Mouse (Mus musculus): ENCODE measurements at regions not wholly inside any gene's neighbourhood (a gene's known extent, or its start where the extent isn't known, plus 50 kb on each side); places are given as distances from the start of the nearest gene placed in this dataset.

GRCm38 (mm10) chr13:69867296-69868065 is 65.3 kb downstream of the Med10 start:
- DNase-seq: peak; percentile 66

DNA sequence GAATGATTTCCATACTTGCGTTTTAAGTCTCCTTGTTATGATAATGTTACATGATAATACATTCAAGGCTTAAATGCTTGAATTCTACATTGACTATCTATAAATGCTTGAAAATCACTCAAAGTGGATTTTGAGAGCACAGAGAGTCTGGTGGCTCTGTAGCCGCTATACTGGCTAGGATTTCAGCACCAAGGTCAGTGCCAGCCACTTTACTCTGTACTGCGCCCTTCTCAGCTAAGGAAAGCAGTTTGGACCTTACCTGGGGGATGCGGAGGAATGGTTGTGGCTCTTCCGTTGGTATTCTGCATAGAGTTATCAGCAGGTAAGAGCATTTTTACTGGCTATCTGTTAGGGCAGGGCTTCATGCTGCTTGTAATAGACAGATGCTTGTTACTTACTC is 94.3 kb downstream of the Med10 start:
- peak; percentile 6 for DNase-seq

- no peak for DNase-seq
Measured at GRCm38 (mm10) chr13:69901139-69901538, 98.9 kb downstream of the Med10 start.

DNA sequence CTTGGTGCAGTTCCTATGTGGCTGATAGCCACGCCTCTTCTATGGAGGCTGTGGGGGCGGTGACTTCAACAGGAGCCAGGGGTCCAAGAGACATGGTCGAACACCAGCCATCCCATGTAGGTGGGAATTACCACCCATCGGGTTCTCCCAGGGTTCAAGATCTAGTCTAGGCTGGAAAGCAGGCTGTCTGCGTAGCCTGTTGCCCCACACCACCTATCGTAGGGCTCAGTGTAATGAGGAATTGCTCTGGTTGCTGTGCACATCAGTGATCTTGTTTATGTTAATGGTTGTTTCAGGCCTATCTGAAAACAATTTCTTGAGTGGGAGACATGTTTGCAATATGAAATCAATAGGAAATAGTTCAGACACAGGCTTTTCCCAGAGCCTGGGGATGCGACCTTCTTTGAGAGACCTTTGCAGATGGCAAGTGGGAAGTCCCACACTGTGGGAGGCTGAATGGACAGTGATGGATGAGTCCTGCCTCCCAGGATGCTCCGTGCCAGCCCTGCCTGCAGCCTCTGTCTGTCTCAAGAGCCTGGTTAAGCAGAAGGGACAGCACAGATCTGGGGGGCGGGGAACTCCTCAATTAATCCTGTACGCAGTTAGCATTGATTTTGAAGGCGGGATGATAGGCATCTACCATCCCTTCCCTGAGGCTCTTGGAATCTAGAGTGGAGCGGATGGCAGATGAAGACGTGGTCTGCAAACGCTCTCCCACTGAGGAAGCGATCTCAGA is 104.8 kb downstream of the Med10 start:
- DNase-seq: peak; percentile 53

GRCm38 (mm10) chr13:69915796-69916195 is 113.6 kb downstream of the Med10 start:
- DNase-seq: no peak

GRCm38 (mm10) chr13:69932695-69933550 is 130.7 kb downstream of the Med10 start:
- peak; percentile 52 for DNase-seq

DNA sequence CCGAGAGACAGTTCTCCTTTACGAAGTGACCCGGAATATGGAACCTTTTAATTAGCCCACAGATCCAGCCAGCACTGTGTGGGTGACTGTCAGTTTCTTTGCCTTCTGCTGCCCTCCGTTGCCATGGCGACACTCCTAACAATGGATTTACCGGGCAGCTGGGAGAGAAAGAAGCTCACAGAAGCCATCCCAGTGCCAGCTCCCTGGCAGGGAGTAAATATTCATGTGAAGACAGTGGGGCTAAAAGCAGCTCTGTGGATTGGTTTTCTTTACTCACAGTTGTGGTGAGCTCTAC is 131.3 kb downstream of the Med10 start:
- DNase-seq: peak; percentile 64

DNA sequence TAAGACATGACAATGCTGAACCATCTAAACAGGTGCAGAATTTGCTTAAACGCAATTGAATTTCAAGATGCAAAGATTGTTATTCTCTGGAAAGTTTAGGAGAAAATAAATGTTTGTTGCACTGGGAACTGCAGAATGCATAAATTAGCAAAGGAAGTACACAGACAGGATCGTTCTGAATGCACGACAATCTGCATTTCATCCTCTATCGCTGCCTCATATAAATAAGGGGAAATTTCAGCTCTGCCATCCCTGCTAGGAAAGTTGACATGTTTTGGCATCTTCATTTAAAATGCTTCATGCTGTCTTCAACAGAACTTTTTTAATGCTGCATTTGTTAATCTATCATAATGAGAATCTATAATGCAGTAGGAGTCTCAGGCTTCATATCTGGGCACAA is 137.6 kb downstream of the Med10 start:
- peak; percentile 1 for DNase-seq

GRCm38 (mm10) chr13:69944651-69945050 is 142.5 kb downstream of the Med10 start:
- peak; percentile 7 for DNase-seq

- DNase-seq: peak; percentile 96
Measured at GRCm38 (mm10) chr13:69946615-69947014, 144.4 kb downstream of the Med10 start.

DNA sequence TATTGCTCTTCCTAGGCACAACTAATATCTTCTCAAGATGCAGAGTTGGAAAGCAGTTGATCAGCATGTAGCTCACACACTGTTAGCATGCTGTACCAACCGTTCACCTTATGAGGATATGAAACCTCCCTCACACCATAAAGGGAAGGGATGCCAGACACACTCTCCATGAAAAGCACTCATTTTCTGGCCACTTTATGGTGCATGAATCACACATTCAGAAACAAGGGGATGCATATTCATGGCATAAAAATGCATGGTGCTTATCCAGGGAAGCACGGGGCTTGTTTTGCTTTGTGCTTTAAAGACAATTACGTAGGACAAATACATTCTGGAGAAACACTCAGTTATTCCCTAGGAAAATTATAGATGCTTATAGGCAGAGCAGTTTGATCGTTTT is 149.9 kb downstream of the Med10 start:
- DNase-seq: peak; percentile 24

- DNase-seq: peak; percentile 74
Measured at GRCm38 (mm10) chr13:69954171-69954570, 152.0 kb downstream of the Med10 start.

DNA sequence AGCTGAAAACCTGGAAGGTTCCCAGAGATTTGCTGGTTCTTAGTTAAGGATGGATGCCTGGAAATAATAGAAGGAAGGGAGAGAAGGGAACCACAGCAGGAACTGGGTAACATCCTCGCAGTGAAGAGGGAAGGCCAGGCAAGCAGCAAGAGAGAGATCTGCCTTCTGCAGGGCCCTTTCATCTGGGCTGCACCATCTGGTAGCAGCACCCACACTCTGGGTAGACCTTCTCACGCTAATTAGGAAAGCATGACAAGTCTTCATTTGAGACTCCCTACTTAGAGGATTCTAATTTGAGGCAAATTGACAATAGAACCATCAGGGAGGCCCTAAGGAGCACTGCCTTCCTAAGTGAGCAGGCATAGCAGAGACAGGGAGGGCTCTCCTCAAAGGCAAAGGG is 153.3 kb downstream of the Med10 start:
- peak; percentile 23 for DNase-seq

DNA sequence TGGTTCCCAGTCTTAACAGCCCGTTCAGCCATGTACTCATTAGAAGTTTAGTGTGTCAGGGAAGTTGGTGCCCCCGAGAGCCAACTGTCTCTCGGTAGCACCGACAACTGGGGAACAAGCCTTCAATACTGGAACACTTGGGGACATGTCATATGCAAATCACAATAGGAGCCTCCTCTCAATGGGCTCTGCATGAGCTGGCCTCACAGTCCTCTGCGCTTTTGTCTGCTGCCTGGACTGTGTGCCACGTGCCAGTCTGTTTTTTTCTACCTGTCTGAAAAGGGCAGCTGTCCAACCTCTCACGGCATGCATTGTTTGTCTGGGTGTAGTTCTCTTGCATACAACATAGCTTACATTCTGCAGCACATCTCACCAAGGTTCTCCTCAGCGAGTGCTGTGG is 161.7 kb downstream of the Med10 start:
- peak; percentile 59 for DNase-seq

DNA sequence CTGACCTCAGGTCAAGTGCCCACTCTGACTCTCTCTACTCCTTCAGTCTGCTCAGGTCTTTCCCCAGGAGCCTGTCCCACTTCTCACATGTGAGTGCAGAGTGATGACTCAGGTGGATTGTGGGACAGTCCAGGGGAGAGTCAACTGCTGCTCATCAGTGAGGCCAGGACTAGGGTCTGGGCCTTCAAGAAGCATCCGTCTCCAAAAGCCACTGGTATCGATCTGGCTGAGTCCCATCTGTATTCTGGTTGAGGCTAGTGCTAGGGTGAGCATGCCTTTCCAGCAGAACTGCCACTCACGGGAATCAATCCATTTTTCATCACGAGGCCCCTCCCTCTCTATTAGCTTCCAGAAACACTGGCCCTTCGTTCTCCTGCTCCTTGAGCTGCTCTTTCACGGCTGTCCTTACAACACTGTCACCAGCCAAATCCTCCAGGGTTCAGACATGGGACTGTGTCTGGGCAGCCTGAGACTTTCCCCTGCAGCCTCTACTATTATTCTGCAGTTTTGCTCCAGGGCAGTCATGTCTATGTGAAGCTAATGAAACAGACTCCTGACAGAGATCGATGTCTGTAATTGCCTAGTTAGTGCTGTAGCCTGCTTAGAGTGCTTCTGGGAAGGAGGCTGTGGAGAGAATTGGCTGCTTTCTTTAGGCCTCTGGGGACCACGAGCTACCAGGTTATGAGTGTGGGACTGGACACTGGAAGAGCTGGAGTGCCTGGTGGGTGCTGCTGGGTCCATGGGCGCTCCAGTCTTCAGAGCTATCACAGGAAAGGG is 169.3 kb downstream of the Med10 start:
- peak; percentile 48 for DNase-seq

- peak; percentile 43 for DNase-seq
Measured at GRCm38 (mm10) chr13:69974835-69975234, 172.6 kb downstream of the Med10 start.

DNA sequence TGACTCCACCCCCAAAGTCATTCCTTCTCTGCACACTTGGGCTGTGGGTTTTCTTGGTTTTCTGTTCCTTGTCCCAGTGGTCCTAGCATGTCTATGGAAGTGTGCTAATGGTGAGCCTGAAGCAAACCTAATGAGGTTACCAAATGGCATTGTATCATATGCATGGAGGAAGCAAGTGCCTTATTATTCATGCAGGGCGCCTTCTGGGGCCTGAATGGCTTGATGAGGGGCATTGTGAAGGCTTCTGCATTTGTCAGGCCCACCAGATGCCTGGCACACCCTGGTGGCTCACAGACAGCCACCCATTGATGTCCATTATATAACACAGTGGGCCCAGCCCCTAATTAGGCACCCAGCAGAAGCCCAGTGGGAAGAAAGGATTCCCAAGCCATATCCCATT is 182.0 kb downstream of the Med10 start:
- peak; percentile 25 for DNase-seq

GRCm38 (mm10) chr13:69987181-69987580 is 185.0 kb downstream of the Med10 start:
- peak; percentile 88 for DNase-seq

DNA sequence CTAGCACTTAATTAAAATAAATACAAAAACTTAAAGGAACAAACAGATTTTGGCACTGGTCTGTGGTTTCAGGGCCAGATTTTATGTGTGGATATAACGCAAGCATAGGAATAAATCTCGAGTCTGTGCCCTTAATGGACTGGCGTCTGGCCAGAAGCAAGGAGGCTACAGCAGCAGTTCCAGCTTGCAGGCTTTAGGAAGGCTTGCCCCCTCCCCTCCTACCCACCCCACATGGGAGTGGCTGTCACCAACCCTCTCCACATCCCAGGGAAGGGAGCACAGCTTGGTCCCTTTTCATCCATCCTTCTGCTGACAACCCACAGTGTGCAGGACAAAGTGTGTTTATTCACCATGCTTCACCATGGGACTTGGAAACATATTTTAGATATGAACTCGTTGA is 186.1 kb downstream of the Med10 start:
- peak; percentile 29 for DNase-seq

- DNase-seq: peak; percentile 52
Measured at GRCm38 (mm10) chr13:69991253-69991891, 189.2 kb downstream of the Med10 start.

DNA sequence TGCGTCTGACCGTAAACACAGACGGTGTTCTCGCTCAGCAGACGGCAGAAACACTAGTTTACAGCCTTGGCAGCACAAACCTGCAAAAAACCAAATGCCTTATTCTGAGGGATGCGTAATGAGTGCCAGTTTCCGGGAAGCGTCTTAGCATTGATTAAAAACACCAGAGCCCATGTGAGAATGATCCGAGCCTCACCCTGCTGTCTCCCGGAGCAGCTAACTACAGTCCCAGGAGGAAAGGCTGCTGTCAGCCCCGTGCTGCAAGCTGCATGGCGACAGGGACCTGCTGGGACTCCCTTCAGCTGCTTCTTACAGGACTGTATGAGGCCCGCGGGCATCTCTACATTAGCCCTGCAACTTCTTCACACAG is 189.7 kb downstream of the Med10 start:
- peak; percentile 72 for DNase-seq

DNA sequence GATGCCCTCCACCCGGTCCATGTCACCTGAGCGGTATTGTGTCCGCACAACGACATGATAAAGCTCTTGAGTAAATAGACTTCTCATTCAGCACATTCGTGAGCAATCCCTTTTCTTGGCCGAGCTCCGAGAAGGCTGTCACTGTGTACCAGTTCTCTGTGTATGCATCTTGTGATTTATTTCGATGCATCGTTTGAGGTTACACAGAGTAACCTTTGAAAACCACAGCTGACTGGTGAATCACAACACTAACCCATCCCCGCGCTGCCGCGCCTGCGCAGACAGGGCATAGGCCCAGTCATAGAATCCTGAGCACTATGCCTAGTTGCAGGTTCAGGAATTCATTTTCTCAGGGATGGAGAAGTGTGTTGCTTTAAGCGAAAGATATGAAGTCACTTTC is 201.4 kb downstream of the Med10 start:
- DNase-seq: no peak
